Mouse (Mus musculus): ENCODE data around the gene Ppfia4.

Ppfia4 gene

GRCm38 (mm10) chr1:134332770-134333271, at the start of gene Ppfia4:
TSS of gene Ppfia4 (minus strand) at chr1:134332928.
- DNase-seq = peak; percentile 15 to 38

DNA sequence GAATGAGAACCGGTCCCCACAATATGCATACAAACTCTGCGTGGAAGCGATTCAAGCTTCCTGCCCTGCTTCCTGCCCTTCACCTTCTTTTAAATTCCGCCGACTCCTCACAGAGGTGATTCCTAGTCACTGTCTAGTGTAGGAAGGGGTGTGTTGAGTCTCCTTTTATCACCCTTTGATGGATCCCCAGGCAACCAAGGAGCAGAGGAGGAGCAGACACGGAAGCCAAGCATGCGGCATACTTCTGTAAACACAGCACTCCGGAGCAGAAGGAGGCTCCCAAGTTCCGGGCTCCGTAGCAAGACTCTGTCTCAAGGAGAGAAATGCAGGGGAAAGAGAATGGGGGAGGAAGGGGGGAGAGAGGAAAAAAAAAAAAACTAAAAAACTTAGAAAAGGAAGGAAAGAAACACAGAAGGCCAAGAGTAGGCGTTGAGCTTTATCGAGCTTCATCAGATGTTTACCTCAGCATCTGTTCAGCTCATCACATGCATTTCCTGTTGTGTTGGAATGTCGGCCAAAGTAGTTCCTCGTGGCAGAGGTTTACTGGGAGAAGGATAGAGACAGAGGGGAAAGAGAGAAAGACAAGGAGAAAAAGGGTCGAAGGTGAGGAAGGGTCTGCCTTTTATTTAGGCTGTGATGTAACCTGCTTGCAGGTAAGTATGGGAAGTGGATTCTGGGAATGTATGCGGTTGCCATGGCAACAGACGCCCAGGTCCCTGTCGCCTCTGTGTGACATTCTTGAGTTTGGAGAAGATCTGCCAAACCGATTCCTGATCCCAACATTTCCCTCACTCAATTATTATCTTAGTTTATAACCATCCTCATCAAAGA, 49.3 kb upstream of the Ppfia4 start:
- DNase-seq = no peak

DNA sequence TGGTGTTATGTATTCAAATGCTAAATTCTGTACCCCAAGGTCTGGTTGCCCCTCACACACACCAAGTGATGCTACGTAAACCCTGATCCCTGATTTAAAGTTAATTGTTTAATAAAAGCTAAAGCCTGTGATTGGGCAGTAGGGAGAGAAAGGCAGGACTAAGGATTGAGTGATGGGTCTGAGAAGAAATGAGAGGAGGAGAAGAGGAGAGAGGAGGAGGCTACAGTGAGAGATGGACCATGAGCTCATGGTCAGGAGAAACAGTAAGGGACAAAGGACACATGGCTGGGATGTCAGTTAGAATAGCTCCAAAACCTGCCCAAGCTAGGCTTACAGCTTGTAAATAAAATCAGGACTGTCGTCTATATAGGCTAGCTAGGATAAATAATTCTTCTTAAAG, 48.3 kb upstream of the Ppfia4 start:
- no peak for DNase-seq

- no peak for DNase-seq
Measured at GRCm38 (mm10) chr1:134374124-134374523, 41.4 kb upstream of the Ppfia4 start.

DNA sequence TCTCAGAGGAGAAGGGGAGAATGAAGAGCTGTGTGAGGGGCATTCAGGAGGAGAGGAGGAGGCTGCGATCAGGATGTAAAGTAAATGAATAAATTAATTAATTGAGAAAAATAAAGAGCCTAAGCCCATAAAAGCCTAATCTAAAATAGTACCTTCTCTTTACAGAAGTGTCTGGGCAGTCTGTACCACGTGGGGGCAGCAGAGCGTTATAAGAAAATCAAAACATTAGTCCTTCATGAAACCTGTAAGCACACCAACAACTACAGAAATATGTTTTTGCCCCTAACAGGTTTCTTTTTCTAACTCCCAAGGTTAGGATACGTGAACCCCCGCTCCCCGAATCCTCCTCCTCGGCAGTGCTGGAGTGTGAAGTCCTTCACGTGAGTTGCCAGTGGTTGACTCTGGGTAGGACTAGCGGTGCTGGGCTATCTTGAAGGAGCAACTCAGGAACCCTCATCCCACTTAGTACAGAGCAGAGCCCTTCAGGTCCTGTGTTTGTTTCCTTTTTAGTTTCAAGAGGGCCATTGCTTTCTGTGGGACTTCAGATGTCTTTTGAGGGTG, 36.1 kb upstream of the Ppfia4 start:
- peak in 1 of 2 experiments; percentile 8 for DNase-seq

- DNase-seq = no peak
Measured at GRCm38 (mm10) chr1:134365491-134365890, 32.8 kb upstream of the Ppfia4 start.

DNA sequence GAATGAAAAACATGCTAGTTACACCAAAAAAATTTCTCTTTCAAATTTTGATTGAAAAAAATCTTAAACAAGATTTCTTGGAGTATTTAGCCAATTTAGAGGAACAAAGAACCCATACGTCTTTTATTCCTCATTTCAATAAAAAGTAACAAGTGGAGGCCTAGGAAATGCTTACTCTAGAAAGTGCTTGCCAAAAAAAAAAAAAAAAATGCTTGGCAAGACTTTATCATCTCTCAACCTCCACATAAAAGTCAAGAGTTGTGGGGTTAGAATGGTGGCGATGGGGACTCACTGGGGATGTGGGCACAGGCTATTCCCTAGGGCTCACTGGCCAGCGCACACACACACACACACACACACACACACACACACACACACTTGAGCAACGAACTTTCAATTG, 30.5 kb upstream of the Ppfia4 start:
- DNase-seq = no peak

DNA sequence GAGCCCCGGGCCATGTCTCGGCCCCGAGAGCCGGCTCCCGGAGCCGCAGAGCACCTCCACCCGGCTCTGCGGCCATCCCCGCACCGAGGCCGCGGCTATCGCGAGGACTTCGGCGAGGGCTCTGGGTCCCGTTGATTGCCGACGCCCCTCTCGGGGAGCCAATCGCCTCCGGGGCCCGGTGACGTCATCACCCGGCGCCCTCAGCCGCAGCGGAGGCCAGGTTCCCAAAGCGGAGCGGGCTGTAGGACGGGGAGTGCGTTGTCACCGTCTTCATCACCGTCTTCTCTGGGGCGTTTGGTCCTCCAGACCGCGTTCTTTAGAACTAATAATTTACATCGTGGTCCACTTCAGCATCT, 29.1 kb upstream of the Ppfia4 start, which contains the start of gene Tmem183a:
TSS of gene Tmem183a (minus strand) at position 123 of the 356 bp plus-strand sequence.
- DNase-seq = peak; percentile 89 to 91

DNA sequence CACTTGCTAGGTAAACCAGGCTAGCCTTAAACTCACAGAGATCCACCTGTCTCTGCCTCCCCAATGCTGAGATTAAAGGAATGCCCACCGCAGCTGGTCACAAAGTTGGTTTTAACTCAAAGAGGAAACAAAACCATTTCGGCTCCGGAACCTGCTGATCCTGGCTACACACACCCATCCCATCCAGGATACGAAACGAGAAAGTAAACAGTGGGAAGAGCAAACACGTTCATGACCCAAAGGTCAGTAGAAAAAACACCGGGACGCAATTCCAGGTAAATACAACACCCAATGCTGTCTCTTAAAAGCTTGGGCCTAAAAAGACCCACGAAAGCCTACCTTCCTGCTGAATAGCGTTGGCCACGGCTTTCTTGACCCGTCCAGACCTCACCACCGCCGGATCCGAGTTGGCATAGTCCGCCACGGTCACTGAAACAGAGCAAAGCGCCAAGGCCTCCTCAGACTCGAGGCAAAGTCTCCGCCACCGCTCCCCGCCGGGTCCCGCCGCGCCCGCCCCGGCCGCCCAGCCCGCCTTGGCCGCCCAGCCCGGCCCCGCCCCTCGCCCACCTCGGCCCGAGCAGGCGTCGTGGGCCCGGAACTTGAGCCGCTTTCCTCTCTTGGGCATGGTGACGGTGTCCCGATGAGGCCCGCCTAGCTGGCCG, 28.6 kb upstream of the Ppfia4 start:
- no peak for DNase-seq

GRCm38 (mm10) chr1:134360656-134361055, 27.9 kb upstream of the Ppfia4 start:
- DNase-seq = no peak

DNA sequence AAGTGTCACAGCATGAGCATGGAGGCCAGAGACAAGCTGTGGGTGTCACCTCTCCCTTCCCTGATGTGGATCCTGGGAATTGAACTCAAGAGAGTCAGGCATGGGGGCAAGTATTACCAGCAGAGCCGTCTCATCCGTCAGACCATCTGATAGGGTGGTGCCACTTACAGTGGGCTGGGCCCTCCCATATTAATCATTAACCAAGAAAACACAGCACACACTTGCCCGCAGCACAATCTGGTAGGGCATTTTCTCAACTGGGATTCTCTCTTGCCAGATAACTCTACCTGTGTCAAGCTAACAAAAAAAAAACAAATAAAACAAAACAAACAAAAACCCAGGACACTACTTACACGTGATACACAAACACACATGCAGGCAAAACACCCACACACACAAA, 24.7 kb upstream of the Ppfia4 start:
- DNase-seq = no peak

GRCm38 (mm10) chr1:134353326-134353725, 20.6 kb upstream of the Ppfia4 start:
- no peak for DNase-seq

DNA sequence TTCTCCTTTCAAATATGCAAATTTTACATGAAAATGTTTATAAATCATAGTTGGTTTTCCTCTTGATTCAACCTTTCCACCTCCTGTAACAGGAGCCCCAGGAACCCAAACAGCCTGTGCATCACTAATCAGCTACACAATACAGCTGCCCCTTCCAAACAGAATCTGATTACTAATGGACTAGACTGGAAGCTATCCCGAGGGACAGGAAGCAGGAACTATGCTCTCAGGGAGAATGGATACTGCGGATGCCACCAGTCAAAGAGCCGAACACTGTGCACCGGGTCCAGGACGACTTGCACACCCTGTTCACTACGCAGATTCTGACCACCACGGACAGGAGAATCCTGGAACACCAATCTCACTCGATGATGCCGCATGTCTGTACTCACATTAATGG, 15.1 kb upstream of the Ppfia4 start:
- no peak for DNase-seq

DNA sequence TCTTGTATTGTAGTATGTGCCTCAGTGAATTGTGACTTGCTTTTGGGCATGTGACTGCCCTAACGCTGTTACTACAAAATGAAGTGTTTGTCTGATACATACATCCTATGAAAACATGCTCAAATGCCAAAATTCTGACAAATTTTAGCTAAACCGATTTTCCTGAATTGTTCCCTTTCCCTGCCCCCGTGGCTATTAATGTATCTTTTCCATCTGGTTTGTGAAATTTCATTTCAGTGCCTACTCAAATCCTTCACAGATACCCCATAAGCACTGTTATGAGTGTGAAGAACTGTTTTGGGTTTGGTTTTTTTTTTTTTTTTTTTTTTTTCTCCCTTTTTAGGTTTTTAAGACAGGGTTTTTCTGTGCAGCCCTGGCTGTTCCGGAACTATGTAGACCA, 12.3 kb upstream of the Ppfia4 start:
- DNase-seq = no peak

DNA sequence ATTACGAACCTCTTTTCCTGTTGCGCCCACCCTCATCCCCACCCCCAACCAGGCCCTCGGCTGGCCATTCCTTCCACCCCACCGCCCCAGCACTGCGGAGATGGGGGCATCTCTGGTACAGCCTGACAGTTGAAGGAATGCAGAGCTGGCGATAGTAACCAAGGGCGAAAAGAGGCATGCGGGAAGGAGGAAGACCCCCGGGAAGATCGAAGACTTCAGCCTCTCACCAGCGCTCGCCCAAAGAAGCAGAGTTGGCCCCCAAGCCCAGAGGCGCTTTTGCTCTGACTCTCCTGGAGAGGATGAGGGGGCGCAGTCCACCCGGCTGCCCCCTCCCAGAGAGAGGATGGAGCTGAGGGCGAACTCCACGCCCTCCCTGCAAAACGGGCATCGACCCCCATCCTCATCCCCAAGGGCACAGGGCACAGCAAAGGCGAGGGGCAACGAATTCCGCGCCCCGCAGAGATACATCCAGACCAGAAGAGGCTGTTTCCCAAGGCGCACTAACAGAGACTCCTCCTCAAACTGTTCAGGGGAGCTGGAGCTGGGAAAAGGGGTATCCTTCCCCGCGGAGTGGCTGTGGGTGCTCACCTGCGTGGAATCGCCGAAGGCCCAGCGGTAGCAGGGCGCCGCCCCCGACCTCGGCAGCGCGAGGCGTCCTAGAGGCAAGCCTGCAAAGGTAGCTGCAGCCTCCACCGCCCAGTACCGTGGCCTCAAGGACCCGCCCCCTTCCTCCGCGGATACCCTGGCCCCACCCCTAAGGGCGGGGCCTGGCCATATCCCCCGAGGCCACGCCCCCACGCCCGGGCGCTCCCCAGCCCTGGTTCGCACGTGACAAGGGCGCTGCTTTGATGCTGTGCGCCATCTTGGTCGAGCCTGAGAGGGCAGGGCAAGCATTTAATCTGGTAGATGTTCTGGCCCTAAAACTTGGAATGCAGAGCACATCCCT, 11.6 kb upstream of the Ppfia4 start:
- peak; percentile 23 to 38 for DNase-seq

DNA sequence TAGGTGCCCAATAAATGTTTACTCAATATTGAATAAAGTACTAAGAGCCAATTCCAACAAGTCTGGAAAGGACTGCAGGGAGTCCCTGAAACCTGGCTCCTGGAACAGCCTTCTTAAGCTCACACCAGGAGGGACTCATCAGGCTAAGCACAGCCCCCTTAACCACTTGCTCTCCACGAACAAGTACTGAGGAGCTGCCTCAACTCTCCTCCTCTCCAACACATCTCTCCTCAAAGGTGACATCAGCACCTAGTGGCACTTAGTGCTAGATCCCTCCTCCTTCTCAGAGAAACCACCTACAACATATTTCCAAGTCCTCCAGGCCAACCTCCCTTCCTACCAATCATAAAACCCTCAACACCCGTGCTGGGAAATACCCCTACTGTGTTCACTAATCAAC, 10.8 kb upstream of the Ppfia4 start:
- DNase-seq = no peak

DNA sequence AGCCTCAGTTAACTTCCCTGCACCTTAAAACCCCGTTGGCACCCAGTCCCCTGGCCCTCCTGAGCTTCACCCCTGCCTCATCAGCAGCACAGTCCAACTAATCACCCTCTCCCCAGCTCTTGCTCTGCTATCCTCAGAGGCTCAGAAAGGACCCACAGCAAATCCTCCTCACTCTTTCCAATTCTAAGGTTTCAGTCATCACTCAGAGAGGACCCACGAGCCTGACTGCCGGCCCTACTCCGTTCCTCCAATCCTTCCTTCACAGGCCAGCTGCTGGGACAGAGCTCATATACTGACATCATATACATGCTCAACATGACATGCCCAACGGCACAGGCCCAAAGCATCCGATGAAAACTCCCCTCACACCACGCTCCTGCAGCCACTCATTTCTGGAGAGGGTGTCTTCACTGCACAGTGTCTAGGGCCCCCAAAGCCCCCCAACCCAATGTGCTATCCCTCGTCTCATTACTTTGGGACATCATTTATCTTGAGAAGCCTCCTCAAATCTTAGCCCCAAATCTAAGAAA, 10.1 kb upstream of the Ppfia4 start:
- no peak for DNase-seq

DNA sequence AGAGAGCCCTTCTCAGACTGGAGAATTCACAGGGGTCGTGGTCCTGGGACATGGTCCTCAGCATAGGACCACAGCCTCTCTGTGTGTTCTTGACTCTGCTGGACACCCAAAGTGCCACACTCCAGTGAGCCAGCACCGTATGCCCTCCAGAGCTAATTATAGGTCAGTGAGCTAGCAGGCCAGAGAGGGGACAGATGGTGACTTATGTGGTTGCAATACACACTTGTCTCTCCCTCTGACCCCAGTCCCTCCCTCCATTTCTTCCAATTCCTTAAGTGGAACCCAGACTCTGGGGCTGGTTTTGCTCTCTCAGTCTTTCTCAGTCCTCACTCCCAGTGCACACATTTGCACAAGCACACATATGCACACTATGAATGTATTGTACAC, 9.5 kb upstream of the Ppfia4 start:
- no peak for DNase-seq

GRCm38 (mm10) chr1:134341641-134342277, 9.0 kb upstream of the Ppfia4 start:
- DNase-seq = no peak

GRCm38 (mm10) chr1:134339757-134340619, 7.3 kb upstream of the Ppfia4 start:
- DNase-seq = no peak

DNA sequence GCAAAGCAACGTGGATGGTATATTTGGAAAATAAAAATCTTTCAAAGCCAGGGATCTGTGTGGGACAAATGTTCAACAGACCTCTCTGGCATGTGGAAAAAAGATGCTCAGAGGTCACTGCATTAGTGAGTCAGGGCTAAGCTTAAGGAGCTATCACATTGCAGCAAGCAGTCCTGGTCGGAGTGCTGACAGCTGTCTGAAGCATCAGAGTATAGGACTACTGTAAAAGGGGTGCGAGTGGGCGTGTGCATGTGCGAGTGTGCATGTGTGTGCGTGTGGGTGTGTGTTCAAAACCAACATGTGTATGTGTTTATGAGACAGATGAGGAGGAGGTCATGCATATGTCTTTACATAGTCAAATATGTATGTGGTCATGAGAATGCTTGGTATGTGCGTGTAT, 6.4 kb upstream of the Ppfia4 start:
- DNase-seq = no peak

Measured in thymus, adult 18-20 months (tissue).